15 mouse cellular contexts compared by ENCODE assay signal in genomic region chr13:45524791-45525435, GRCm38 (mm10). TPM values are rescaled to one million over a fixed set of nuclear protein-coding genes. Genes with fewer than 3 reads are reported as not detected.
DNase-seq lines count a peak whose midpoint lies in the region; ATAC-seq and TF ChIP-seq lines count a peak whose summit lies in the region.
"Had no signal": no experiment of that assay in that cellular context is flagged by ENCODE, and none has a peak within 500 bp of the region (broad histone marks: within the 10 kb centered on the region; RNA-seq: fewer than 3 reads in every experiment).

No protein-coding gene starts in this region.

- in situ Hi-C loops in CH12.LX (cut with MboI; ENCODE audit: low pct_ligation_motif_present, low pct_unique_long_range_greater_than_20kb, low sequenced_read_pairs), result loop anchor here (25.0 kb wide), 2 partner anchors 637 to 1137 kb away; partner anchors contain the start of gene Fam8a1

- H3K9ac ChIP-seq in heart, adult 2 months (ENCODE audit: low read depth, low read length), result no peak overlapping the region
- H3K9ac ChIP-seq in kidney, embryonic 14.5 days (ENCODE audit: low read depth, low read length), result no peak overlapping the region
- no peak overlapping the region for H3K9ac ChIP-seq in CH12.LX (ENCODE audit: insufficient read depth, low read depth)
- no peak overlapping the region for H3K9ac ChIP-seq in liver, embryonic 16.5 days (ENCODE audit: low read depth, low read length)
- H3K9ac ChIP-seq: forebrain, embryonic 12.5 days; hindbrain, embryonic 15.5 days; intestine, embryonic 15.5 days; midbrain, embryonic 13.5 days had no signal

- TF ChIP-seq RAD21 in CH12.LX (IDR thresholded peaks at IDR 0.05; ENCODE audit: low read depth, low read length), result no peak

- H3K9me3 ChIP-seq in kidney, embryonic 14.5 days (ENCODE audit: control insufficient read depth, low read length), result no peaks in the 10 kb centered on the region
- no peaks in the 10 kb centered on the region for H3K9me3 ChIP-seq in CH12.LX (replicated peaks; ENCODE audit: low read length)
- no peaks in the 10 kb centered on the region for H3K9me3 ChIP-seq in liver, embryonic 16.5 days (replicated peaks; ENCODE audit: control insufficient read depth, low read length)
- H3K9me3 ChIP-seq: embryonic facial prominence, embryonic 10.5 days; forebrain, embryonic 12.5 days; hindbrain, embryonic 15.5 days; intestine, embryonic 15.5 days; midbrain, embryonic 13.5 days had no signal

- intact Hi-C loops in heart, adult 2 months (cut with DNase I), result no loop called here
- intact Hi-C loops in heart, postnatal 10 days (cut with DNase I), result no loop called here

- peak overlapping the region; percentile 57 for H3K27ac ChIP-seq in heart, adult 2 months
- H3K27ac ChIP-seq in kidney, embryonic 14.5 days (ENCODE audit: low read depth, low read length), result 0 out of 2 replicates have a peak overlapping the region, but pooled peaks have one; percentile 37
- no peak overlapping the region for H3K27ac ChIP-seq in CH12.LX (ENCODE audit: insufficient read depth, low read depth)
- peak overlapping the region; percentile 74 for H3K27ac ChIP-seq in liver, embryonic 16.5 days (ENCODE audit: low read length)
- H3K27ac ChIP-seq: embryonic facial prominence, embryonic 10.5 days; forebrain, embryonic 12.5 days; hindbrain, embryonic 15.5 days; intestine, embryonic 15.5 days; midbrain, embryonic 13.5 days had no signal

- no peak overlapping the region for H3K4me3 ChIP-seq in heart, adult 2 months
- H3K4me3 ChIP-seq in kidney, embryonic 14.5 days (ENCODE audit: low read length), result no peak overlapping the region
- no peak overlapping the region for H3K4me3 ChIP-seq in CH12.LX (replicated peaks in 1 of 3; ENCODE audit: low read depth in 2 of 3, low read length in 2 of 3, poor library complexity in 1 of 3)
- no peak overlapping the region for H3K4me3 ChIP-seq in liver, embryonic 16.5 days (ENCODE audit: low read depth, low read length)
- H3K4me3 ChIP-seq: embryonic facial prominence, embryonic 10.5 days; forebrain, embryonic 12.5 days; hindbrain, embryonic 15.5 days; intestine, embryonic 15.5 days; midbrain, embryonic 13.5 days had no signal

- dilution Hi-C loops in CH12.LX (cut with MboI; ENCODE audit: extremely low pct_ligation_motif_present, extremely low pct_unique_long_range_greater_than_20kb, low sequenced_read_pairs), result no loop called here

- TF ChIP-seq POLR2A in heart, adult 2 months (IDR thresholded peaks at IDR 0.05; ENCODE audit: insufficient read depth, low read depth, low read length), result no peak
- TF ChIP-seq POLR2A in CH12.LX (IDR thresholded peaks at IDR 0.05; ENCODE audit: low read depth, low read length), result no peak

- H3K79me2 ChIP-seq in heart, adult 2 months (replicated peaks; ENCODE audit: control insufficient read depth, insufficient read depth, low read length), result no peaks in the 10 kb centered on the region
- no peaks in the 10 kb centered on the region for H3K79me2 ChIP-seq in CH12.LX (replicated peaks; ENCODE audit: control insufficient read depth, extremely low read depth, insufficient read depth, poor library complexity, severe bottlenecking)

- H3K4me1 ChIP-seq in heart, adult 2 months (ENCODE audit: control insufficient read depth, insufficient read depth, low read length), result peaks cover 3% of the 10 kb centered on the region; the same call in 1 of the 2 replicates
- peaks cover 18% of the 10 kb centered on the region for H3K4me1 ChIP-seq in kidney, embryonic 14.5 days (ENCODE audit: control insufficient read depth, insufficient read depth, low read length)
- H3K4me1 ChIP-seq in CH12.LX (ENCODE audit: control insufficient read depth in 1 of 2, insufficient read depth in 2 of 2), result peaks cover 0 to 7% of the 10 kb centered on the region in 2 experiments; a peak in 1 of 4 replicates
- H3K4me1 ChIP-seq in liver, embryonic 16.5 days (ENCODE audit: control insufficient read depth, low read depth, low read length), result peaks cover 71% of the 10 kb centered on the region
- H3K4me1 ChIP-seq: intestine, embryonic 15.5 days had no signal

- no peak for DNase-seq in heart, adult 2 months
- DNase-seq in heart, postnatal 10 days, result no peak
- DNase-seq in kidney, postnatal 14 days, result no peak
- DNase-seq in CH12.LX (ENCODE audit: extremely low read depth), result no peak
- DNase-seq: gastrocnemius, postnatal 10 days; heart, postnatal 36 days; thymus, postnatal 14 days had no signal

- TF ChIP-seq CTCF in heart, adult 2 months (IDR thresholded peaks at IDR 0.05), result no peak
- no peak for TF ChIP-seq CTCF in CH12.LX (conservative IDR thresholded peaks at IDR 0.05 in 1 of 2, IDR thresholded peaks at IDR 0.05 in 1 of 2; ENCODE audit: low read depth in 2 of 2, low read length in 2 of 2)

- WGBS in heart, adult 2 months, result 89% methylated on average over 6 of the region's 6 CpGs
- 85% methylated on average over 6 of the region's 6 CpGs for WGBS in kidney, embryonic 14.5 days
- 89% methylated on average over 6 of the region's 6 CpGs for WGBS in liver, embryonic 16.5 days (ENCODE audit: insufficient replicate concordance)

- no peak overlapping the region for H3K4me2 ChIP-seq in kidney, embryonic 14.5 days (replicated peaks; ENCODE audit: low read depth, low read length)
- no peak overlapping the region for H3K4me2 ChIP-seq in CH12.LX (ENCODE audit: insufficient read depth, low read depth, poor library complexity, severe bottlenecking)
- H3K4me2 ChIP-seq in liver, embryonic 16.5 days (ENCODE audit: low read depth, low read length), result no peak overlapping the region
- H3K4me2 ChIP-seq: forebrain, embryonic 12.5 days; hindbrain, embryonic 15.5 days; intestine, embryonic 15.5 days; midbrain, embryonic 13.5 days had no signal

- no peak for ATAC-seq in kidney, embryonic 14.5 days (ENCODE audit: low FRiP score, low TSS enrichment)
- no peak for ATAC-seq in liver, embryonic 16.5 days (ENCODE audit: low read depth)
- ATAC-seq in erythroid progenitor cell, adult 5-6 weeks (replicated peaks; ENCODE audit: low FRiP score, poor library complexity, severe bottlenecking), result no peak
- ATAC-seq: intestine, embryonic 15.5 days; midbrain, embryonic 13.5 days had no signal

- H3K36me3 ChIP-seq in heart, adult 2 months (ENCODE audit: control insufficient read depth, insufficient read depth, low read length), result peaks cover 6% of the 10 kb centered on the region
- no peaks in the 10 kb centered on the region for H3K36me3 ChIP-seq in kidney, embryonic 14.5 days (ENCODE audit: control insufficient read depth, insufficient read depth, low read length)
- no peaks in the 10 kb centered on the region for H3K36me3 ChIP-seq in CH12.LX (replicated peaks in 1 of 2; ENCODE audit: control insufficient read depth in 1 of 2, insufficient read depth in 1 of 2, low read length in 1 of 2)
- peaks cover 57% of the 10 kb centered on the region for H3K36me3 ChIP-seq in liver, embryonic 16.5 days (ENCODE audit: control insufficient read depth, insufficient read depth)
- H3K36me3 ChIP-seq: embryonic facial prominence, embryonic 10.5 days; forebrain, embryonic 12.5 days; hindbrain, embryonic 15.5 days; intestine, embryonic 15.5 days; midbrain, embryonic 13.5 days had no signal

- TF ChIP-seq EP300 in heart, adult 2 months (IDR thresholded peaks at IDR 0.05; ENCODE audit: insufficient read depth, low read depth, low read length), result no peak
- TF ChIP-seq EP300 in CH12.LX (IDR thresholded peaks at IDR 0.05; ENCODE audit: low read length), result no peak

- no peaks in the 10 kb centered on the region for H3K27me3 ChIP-seq in heart, adult 2 months (ENCODE audit: control insufficient read depth, insufficient read depth, low read length)
- H3K27me3 ChIP-seq in kidney, embryonic 14.5 days (ENCODE audit: control insufficient read depth, insufficient read depth, low read length), result no peaks in the 10 kb centered on the region
- no peaks in the 10 kb centered on the region for H3K27me3 ChIP-seq in CH12.LX (replicated peaks)
- H3K27me3 ChIP-seq in liver, embryonic 16.5 days (ENCODE audit: control insufficient read depth, insufficient read depth, low read depth, low read length), result no peaks in the 10 kb centered on the region
- H3K27me3 ChIP-seq: forebrain, embryonic 12.5 days; hindbrain, embryonic 15.5 days; intestine, embryonic 15.5 days; midbrain, embryonic 13.5 days had no signal

TF ChIP-seq in CH12.LX, 34 proteins besides CTCF, POLR2A, EP300 and RAD21:
- TF ChIP-seq ELF1 (IDR thresholded peaks at IDR 0.05; ENCODE audit: low read depth, low read length) (0 out of 2 replicates have a peak, but pooled peaks have one; percentile 24), IRF4 (IDR thresholded peaks at IDR 0.05; ENCODE audit: low read depth, low read length) (no peak)

RNA-seq across cellular contexts. Expression of gene Gmpr, which starts 17.7 kb away (rescaled TPM):
- 100 to 1,000 TPM; 139 to 158 TPM for total RNA-seq in heart, adult 2 months (2021)
- 171 and 198 TPM in 2 replicates for polyA plus RNA-seq in heart, adult 2 months (2012; rRNA removed)
- total RNA-seq in heart, postnatal 10 days (2021), result 100 to 1,000 TPM; 221 to 255 TPM
- 38.7 and 48.9 TPM in 2 replicates for polyA plus RNA-seq in kidney, embryonic 14.5 days (2014; fragmentation: Nextera tagmentation; extraction: Ambion mirVana)
- total RNA-seq in CH12.LX (2012; rRNA removed) (0.21 and 0.55 TPM in 2 replicates), CH12.LX (2014; rRNA removed) (0.72 and 1.0 TPM in 2 replicates)
- polyA plus RNA-seq in CH12.LX (2012; ENCODE audit: insufficient read length, low read depth), result 2.2 and 2.4 TPM in 2 replicates
- polyA plus RNA-seq in liver, embryonic 16.5 days (2015; fragmentation: Nextera tagmentation; extraction: Ambion mirVana), result 212 and 220 TPM in 2 replicates
- total RNA-seq in erythroid progenitor cell, adult 5-6 weeks (2015; ENCODE audit: low replicate concordance), result 5.0 and 10.5 TPM in 2 replicates
- 1.2 and 1.8 TPM in 2 replicates for total RNA-seq in erythroid progenitor cell, adult 5-6 weeks (2017; ENCODE audit: low replicate concordance)

Comparison
In these comparisons a context has a peak if more than half of its experiments do, and no peak if none do; other contexts are left out.
1. RNA of gene Gmpr, which starts 17.7 kb away (total RNA-seq): 221 to 255 TPM in heart, postnatal 10 days and 139 to 158 TPM in heart, adult 2 months; 1.2 to 10.5 TPM in erythroid progenitor cell, adult 5-6 weeks and 0.21 to 1.0 TPM in CH12.LX; every median in the first group is over 10 times any median in the second.